Mouse (Mus musculus) megakaryocyte, embryonic 14.5 days (primary cell): ENCODE measurements at regions not wholly inside any gene's neighbourhood (a gene's known extent, or its start where the extent isn't known, plus 50 kb on each side); places are given as distances from the start of the nearest gene placed in this dataset.

ENCODE experiments used
- H3K27me3 ChIP-seq: replicated peaks from 2 replicates; pipeline ENCODE3; 2012; ENCODE audit warnings: inconsistent platforms
- H3K36me3 ChIP-seq: replicated peaks from 2 replicates; pipeline ENCODE3; 2012; ENCODE audit warnings: low read length, inconsistent platforms, mixed read lengths
- H3K4me1 ChIP-seq: 2 replicates; pipeline ENCODE4 v1.6.1; 2012; ENCODE audit warnings: inconsistent platforms
- H3K4me3 ChIP-seq: replicated peaks from 2 replicates; pipeline ENCODE3; 2012; ENCODE audit warnings: moderate library complexity, mild to moderate bottlenecking, inconsistent platforms
- H3K9me3 ChIP-seq: 2 replicates; pipeline ENCODE4 v1.6.1; 2012; ENCODE audit warnings: inconsistent platforms
- FLI1 ChIP-seq: IDR thresholded peaks from 2 replicates; pipeline ENCODE4 v1.6.1; 2012; ENCODE audit warnings: low read length, inconsistent platforms, mixed read lengths
- GATA1 ChIP-seq: IDR thresholded peaks from 3 replicates; pipeline ENCODE4 v1.6.1; 2012; ENCODE audit warnings: mixed read lengths, low read length, inconsistent platforms, borderline replicate concordance

DNA sequence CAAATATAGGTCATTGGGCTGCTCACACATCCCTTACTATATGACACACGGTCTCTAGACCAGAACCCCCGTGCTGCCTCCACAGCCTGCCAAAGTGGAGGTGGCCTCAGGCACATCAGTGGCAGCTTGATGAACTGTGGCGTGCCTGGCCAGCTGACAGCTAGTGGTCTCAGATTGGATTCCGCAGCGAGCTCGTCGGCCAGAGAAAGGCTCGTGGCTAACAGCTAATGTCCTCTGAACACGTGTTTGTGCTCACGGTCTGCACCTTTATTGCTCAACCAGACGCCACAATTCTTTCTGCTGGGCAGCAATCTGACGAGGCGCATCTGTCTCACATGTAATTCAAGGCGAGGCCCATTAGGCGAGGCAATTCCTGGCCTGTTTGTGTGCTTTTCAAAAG is 270.6 kb downstream of the Prex1 start:
- no peak overlapping the region for H3K4me3 ChIP-seq
- peaks cover 41% of the 10 kb centered on the region for H3K27me3 ChIP-seq
- no peaks in the 10 kb centered on the region for H3K36me3 ChIP-seq
- no peaks in the 10 kb centered on the region for H3K9me3 ChIP-seq
- TF ChIP-seq GATA1 (no peak), FLI1 (no peak)
- peaks cover 26% of the 10 kb centered on the region for H3K4me1 ChIP-seq

- Histone ChIP-seq H3K36me3 (no peaks in the 10 kb centered on the region), H3K27me3 (peaks cover 44% of the 10 kb centered on the region), H3K9me3 (no peaks in the 10 kb centered on the region), H3K4me3 (no peak overlapping the region), H3K4me1 (no peaks in the 10 kb centered on the region)
- TF ChIP-seq GATA1 (no peak), FLI1 (no peak)
Observed at GRCm38 (mm10) chr2:166439847-166440775, 273.5 kb downstream of the Prex1 start.

GRCm38 (mm10) chr2:166438207-166438606 is 275.4 kb downstream of the Prex1 start:
- Histone ChIP-seq H3K4me1 (no peaks in the 10 kb centered on the region), H3K27me3 (peaks cover 43% of the 10 kb centered on the region), H3K9me3 (no peaks in the 10 kb centered on the region), H3K4me3 (no peak overlapping the region), H3K36me3 (no peaks in the 10 kb centered on the region)
- TF ChIP-seq FLI1 = no peak
- TF ChIP-seq GATA1 = no peak

GRCm38 (mm10) chr2:166434554-166434953 is 279.1 kb downstream of the Prex1 start:
- TF ChIP-seq FLI1 (no peak), GATA1 (no peak)
- Histone ChIP-seq H3K27me3 (peaks cover 42% of the 10 kb centered on the region), H3K9me3 (no peaks in the 10 kb centered on the region), H3K36me3 (no peaks in the 10 kb centered on the region), H3K4me3 (no peak overlapping the region), H3K4me1 (no peaks in the 10 kb centered on the region)

DNA sequence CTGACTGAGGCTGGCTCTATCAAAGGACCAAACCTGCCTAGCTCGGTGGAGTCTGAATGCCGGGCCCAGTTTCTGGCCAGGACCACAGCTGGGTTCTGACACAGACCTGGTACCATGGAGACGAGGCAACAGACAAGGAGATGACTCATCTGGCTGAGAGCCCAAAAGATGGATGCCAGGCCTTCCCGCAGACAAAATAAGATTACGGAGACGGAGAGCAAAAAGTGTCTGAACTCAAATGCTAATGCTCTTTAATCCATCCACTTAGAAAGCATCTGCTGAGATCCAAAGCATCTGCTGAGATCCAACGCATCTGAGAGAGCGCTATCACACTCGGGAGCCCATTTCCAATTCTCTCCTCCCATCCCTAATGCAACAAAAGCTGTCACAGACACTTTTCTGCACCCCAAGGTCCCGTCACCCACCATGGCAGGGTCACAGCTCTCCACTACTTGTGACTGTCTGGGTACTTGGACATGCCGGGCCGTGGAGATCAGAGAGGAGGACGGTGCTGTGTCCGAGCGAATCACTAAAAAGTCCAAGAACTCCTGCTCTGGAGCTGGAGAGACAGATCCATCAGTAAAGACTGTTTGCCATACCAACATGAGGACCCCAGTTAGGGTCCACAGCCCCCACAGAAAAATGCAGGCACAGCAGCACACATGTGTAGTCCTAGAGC is 278.3 kb upstream of the Sulf2 start:
- H3K27me3 ChIP-seq = peaks cover 39% of the 10 kb centered on the region
- TF ChIP-seq FLI1 = no peak
- TF ChIP-seq GATA1 = no peak
- no peaks in the 10 kb centered on the region for H3K36me3 ChIP-seq
- no peak overlapping the region for H3K4me3 ChIP-seq
- H3K9me3 ChIP-seq = no peaks in the 10 kb centered on the region
- H3K4me1 ChIP-seq = no peaks in the 10 kb centered on the region

DNA sequence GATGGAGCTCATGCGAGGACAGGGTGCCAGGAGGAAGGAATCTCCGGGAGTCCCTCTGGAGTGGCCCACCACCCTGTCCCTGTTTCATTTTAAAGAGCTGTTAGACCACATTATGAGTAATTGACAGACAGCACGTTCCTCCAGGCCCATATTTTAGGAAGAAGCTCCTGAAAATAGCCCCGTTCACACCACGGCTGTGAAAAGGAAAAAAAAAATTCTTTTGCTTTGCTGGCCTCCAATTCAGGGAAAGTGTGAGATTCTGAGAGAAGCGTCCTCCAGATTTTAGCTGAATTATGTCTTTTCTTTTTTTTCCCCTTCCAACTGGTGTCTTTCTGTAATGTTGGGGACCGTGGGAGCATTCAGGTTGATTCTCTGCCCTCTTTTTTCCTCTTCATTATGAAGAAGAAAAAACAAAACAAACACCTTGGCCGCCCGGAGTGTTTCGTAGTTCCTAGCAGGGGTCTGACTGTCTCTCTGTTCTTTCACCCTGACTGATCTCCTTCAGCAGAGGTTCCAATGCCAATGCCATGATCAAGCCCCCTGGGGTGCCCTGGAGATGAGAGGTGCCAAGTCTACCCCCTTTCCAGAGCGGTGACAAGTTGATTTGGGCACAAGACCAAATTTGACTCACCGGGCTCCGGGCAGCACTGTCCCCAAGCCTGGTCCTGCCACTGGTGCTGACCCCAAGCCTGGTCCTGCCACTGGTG is 277.6 kb upstream of the Sulf2 start:
- H3K9me3 ChIP-seq = no peaks in the 10 kb centered on the region
- no peaks in the 10 kb centered on the region for H3K36me3 ChIP-seq
- peaks cover 36% of the 10 kb centered on the region for H3K27me3 ChIP-seq
- H3K4me1 ChIP-seq = no peaks in the 10 kb centered on the region
- no peak overlapping the region for H3K4me3 ChIP-seq
- TF ChIP-seq FLI1 (no peak), GATA1 (no peak)

DNA sequence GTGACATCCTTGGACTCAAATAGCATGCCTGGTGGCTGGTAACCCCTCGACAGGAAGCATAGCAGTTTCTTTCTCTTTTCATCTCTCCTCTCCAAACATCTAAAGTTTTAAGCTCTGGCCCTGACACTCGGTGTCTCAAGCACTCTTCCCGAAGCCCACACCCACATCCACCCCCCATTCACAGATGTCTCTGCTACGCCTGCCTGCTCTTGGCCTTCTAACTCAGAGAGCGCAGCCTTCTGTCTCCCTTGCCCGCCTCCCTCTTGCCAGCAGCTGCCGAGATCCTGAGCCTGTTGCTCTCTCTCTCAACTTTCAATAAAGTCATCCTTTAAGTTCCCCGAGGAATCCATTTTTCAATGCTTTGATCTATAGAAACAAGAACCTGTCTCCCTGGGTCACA is 277.1 kb upstream of the Sulf2 start:
- no peaks in the 10 kb centered on the region for H3K9me3 ChIP-seq
- TF ChIP-seq FLI1 = no peak
- no peak for TF ChIP-seq GATA1
- H3K4me3 ChIP-seq = no peak overlapping the region
- no peaks in the 10 kb centered on the region for H3K4me1 ChIP-seq
- peaks cover 38% of the 10 kb centered on the region for H3K27me3 ChIP-seq
- H3K36me3 ChIP-seq = no peaks in the 10 kb centered on the region

GRCm38 (mm10) chr2:166429918-166430317 is 274.5 kb upstream of the Sulf2 start:
- Histone ChIP-seq H3K36me3 (no peaks in the 10 kb centered on the region), H3K27me3 (peaks cover 51% of the 10 kb centered on the region), H3K4me1 (no peaks in the 10 kb centered on the region), H3K9me3 (no peaks in the 10 kb centered on the region), H3K4me3 (no peak overlapping the region)
- TF ChIP-seq GATA1 (no peak), FLI1 (no peak)

DNA sequence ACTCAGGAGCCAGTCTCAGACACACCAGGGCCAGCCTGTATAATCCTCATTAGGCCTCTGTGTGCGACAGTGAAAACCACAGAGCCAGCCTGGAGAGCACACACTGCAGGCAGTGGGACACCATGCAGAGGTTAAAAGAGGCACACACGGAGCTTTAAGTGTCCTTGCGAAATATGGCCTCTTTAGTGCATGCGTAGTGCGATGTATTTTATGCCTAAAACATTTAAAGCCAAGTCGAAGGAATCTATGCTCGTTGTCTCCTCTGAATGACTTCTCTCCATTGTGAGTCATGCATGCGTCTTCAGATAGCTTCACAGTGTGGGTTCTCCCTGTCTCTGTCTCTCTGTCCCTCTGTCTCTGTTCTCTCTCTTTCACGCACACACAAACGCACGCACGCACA is 274.0 kb upstream of the Sulf2 start:
- Histone ChIP-seq H3K4me3 (no peak overlapping the region), H3K9me3 (no peaks in the 10 kb centered on the region), H3K27me3 (peaks cover 52% of the 10 kb centered on the region), H3K4me1 (no peaks in the 10 kb centered on the region), H3K36me3 (no peaks in the 10 kb centered on the region)
- TF ChIP-seq FLI1 = no peak
- TF ChIP-seq GATA1 = no peak
